Mouse (Mus musculus): Measurements from ENCODE around the gene Mars. TPM values are rescaled to one million over a fixed set of nuclear protein-coding genes. Genes with fewer than 3 reads are reported as not detected.

Mars gene
- 20.5 and 36.1 TPM in 2 replicates for polyA plus RNA-seq (2012; rRNA removed; ENCODE audit: low replicate concordance)

DNA sequence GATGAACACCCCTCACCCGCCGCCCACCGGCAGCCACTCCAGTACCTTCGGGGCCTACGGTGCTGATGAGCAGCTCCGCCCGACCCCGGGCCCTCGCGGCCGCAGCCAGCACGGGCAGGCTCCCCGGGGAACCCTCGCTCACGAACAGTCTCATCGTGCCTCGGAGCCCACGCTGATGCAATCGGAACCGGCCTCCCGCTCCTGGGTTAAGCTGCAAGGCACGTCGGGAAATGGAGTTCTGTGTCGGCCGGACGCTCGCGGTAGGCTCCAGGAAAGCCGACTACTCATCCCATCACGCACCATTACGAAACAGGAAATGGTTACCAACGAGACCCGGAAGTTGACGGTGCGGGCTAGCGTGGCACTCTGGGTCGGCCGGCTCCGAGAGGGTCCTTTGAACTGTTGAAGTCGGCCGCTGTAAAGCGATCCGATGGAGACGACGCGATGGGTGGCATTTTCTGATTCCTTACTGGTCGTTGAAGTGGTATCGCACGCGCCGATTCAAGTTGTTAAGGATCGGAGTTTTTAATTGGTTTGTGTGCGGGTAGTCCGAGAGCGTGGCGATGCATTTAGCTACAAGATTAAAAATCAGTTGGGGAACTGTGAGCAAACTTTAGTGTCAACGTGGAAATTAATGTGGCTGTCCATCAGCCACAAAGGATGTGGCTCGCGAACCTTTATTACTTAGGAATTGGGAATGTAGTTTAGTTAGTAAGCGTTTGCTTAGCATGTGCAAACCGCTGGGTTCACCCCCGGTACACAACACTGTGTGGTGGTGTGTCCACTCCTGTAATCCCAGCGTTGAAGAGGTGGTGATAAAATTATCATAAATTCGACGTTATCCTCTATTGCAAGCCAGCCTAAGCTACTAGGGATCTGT lies at the start of gene Mars:
TSS of gene Mars (minus strand) at position 311 of the 880 bp plus-strand sequence.

DNA sequence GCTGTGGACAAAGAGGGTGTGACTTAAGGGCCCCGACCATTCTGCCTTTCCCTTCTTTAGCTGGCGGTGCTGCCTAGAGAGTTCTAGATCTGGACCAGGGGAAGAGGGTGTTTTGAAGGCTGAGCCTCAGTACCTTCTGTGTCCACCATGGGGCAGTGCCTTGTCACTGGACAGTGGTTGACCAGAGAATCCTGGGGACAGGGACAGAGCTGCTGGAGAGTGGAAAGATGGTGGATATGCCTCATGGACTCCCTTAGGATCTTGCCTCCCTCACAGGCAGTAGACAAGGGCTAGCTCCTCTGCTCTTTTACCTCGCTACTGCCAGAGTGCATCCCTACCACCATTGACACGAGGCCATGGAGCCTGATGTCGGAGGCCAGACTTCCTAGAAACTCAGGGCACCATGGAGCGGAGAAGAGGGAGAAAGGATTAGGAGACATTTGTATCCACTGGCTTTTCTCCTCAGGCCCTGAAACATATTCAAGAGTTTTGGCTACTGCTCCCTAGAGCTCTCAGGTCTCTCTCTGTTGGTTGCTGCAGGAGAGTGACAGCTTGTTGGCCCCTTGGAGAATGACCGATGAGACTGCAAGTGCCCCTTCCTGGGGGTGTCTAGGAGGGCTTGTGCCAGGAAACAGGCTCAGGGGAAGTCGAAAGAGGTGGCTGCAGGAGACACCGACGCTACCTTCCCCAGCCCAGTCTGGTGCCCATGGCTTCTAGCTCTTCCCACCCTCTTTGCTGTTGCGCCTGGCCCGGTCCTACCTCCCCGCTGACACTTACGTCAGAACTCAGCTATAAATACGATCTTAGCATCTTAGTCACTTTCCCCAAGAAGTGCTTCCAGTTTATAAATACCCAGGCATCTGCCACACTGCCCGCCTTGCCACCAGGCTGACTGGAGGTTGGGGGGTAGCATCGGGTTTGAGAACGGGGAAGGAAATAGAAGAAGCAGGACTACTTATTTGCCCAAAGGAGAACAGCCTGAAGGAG lies 42.6 kb upstream of the Mars start, which contains the start of gene Inhbe:
TSS of gene Inhbe (minus strand) at position 503 of the 987 bp plus-strand sequence.

DNA sequence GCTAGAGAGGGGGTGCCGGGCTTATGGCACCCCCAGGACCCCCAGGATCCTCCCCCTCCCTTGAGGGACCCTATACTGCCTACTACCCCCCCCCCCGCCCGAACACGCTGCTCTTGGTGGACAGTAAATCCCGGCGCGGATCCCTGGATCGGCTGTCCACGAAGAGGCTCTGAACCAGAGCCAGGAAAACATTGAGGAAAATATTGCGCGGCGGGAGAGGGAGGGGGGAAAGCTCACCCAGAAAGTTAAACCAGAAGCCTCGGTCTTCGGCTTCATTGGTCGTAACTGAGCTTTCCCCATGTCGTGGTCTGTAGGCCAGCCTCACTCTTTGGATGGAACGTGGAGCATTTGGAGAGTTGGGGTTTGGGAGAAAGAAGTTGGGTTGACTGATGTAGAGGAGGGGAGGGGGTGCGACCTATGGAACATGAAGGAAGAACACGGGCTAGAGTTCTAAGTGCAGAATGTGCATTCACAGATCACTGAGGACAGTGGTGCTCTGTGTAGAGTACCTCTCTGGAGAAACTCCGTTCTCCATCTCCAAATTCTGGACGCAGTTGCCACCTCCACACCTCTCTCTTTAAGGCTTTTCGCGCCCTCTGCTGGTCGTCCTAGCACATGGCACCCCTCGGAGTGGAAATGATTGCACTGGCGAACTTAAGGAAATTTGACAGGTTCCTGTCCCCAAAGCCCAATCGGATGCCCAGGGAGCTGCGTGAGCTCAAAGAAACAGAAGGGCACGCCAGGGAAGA lies 30.5 kb upstream of the Mars start, which contains the start of gene Gli1:
TSS of gene Gli1 (minus strand) at position 84 of the 749 bp plus-strand sequence.

DNA sequence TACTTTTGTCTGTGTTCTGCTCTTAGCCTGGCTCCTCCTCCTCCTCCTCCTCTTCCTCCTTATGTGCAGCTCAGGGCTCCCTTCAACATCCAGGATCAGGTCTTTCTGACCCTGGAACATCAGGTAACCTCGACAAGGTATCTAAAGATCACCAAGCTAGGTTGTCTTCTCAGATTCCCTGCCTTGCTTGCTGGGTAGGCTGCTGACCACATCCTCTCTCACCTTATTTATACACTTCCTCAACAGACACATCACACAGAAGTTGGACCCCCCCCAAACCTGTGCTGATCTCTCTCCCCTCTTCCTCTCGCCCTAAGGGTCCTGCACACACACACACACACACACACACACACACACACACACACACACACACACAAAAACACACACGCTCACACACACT lies 10.0 kb upstream of the Mars start, which contains the start of gene Arhgap9:
TSS of gene Arhgap9 (plus strand) at position 344 of the 400 bp plus-strand sequence.

DNA sequence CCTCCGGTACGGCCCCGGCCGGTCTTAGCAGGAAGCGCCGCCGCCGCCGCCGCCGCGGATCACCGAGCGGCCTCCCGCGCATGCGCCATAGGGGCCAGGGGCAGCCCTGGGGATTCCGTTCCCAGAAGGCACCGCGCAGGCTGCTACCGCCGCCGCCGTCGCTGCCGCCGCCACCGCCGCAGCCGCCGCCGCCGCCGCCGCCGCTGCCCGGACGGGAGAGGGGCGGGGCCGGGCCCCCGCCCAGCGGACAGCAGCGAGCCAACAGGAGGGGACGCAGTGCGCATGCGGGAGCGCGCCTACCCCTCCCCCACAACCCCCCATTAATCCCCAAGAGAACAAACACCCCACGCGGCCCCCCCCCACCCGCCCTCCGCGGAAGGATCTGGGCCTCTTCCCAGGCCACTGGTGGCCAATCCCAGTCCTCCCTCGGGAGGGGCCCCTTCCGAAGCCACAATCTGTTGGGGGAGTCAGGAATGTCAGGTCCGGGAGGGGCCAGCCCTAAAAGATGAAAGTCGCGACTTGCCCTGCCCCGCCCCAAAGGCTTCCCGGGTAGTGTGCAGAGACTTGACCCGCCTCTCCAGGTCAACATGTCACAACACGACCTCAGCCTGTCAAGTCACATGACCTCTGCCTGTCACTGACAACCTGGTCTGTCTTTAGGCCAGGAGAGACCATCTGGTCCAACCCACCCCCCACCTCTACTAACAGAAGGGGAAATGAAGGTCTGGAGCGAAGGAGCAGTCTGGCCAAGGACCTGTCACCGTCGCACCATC lies 22.6 kb downstream of the Mars start, which contains the start of gene Mbd6:
TSS of gene Mbd6 (minus strand) at position 219 of the 773 bp plus-strand sequence.

DNA sequence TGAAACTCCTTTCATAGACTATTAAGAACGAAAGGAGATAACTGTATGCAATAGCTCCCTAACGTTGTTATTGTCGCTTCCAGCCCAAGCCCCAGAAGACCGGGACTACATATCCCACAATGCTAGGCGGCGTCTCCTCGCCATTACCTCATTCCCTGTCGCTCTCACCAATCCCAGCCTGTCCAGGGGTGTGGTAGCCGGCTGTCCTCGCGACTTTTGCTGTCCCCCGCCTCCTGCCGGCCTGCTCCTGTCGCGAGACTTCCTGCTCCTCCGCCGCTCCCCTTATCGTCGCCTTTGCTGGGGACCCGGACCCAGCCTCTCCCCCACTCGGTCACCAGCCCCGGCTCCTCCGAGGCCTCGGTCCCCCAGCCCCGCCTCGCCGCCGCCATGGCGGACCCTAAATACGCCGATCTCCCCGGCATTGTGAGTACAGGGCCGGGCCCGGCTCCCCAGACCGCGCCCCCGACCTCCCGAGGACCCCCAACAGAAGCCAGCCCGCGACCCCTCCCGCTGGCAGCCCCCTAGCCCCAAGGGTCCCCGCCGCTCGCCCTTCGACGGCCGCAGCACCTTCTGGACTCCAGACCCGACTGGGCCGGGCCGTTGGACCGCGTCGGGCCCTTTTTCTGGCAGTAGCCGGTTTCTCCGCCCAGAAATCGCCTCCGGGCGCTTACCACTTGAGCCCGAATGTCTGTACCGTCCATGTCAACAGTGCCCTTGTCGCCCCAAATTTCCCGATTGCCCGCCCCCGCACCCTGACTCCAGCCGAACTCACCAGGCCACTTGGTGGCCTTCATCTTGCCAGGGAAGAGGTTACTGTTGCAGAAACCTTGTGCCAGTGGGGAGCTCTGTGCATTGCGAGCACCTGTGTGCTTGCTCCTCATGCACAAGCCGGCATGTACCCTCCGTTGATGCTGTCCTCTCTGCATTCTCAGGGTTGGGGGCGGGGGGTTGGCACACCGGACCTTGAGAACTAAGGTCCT lies 45.2 kb downstream of the Mars start, which contains the start of gene Dctn2:
TSS of gene Dctn2 (plus strand) at position 257 of the 980 bp plus-strand sequence.

DNA sequence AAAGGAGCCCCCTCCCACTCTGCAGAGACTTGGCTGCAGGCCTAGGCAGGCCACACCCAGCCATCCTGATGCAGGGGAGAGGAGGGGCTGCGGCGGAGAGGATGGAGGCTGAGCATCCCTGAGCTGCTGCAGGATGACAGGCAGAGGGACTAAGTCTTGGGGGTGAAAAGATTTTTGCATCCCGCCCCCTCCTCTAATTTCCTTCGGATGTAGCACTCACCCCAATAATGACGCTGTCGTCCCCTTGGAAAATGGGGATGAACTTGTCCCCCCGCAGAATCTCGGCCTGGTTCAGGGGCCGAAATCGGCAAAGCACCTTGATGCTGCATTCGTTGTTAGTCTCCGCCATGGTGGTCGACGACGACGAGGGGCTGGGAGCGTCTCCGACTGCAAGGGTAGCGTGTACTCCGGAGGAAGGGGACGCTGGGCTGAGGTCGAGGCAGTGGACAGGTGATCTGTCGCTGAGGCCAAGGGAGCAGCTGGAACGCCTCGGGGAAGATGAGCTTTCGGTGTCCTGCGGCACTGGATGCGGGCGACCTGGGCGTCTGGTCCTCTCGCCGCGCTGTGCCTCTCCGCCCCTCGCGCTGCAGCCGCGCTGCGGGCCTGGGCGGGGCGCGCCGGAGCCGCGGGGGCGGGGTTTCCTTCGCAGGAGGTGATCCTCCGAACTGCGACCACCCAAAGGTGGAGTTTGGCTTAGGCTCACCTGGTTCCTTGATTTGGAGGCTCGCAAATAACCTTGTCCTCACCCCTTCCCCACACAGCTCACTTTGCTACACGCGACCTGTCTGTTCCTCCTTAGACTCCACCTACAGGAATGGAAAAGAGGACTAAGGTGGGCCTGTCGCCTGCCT lies 48.8 kb downstream of the Mars start, which contains the start of gene Kif5a:
TSS of gene Kif5a (minus strand) at position 801 of the 851 bp plus-strand sequence.

Other genes with a start within 250 kb of the Mars start
- 76.0 and 80.3 TPM in 2 replicates for gene Cdk4, start 248.3 kb downstream of the Mars start, polyA plus RNA-seq (2012; rRNA removed; ENCODE audit: low replicate concordance)
- 35.7 and 49.3 TPM in 2 replicates for gene Tspan31, start 241.5 kb downstream of the Mars start, polyA plus RNA-seq (2012; rRNA removed; ENCODE audit: low replicate concordance)
- 3.5 and 11.0 TPM in 2 replicates for gene Agap2, start 236.5 kb downstream of the Mars start, polyA plus RNA-seq (2012; rRNA removed; ENCODE audit: low replicate concordance)
- 93.3 and 122 TPM in 2 replicates for gene Os9, start 190.7 kb downstream of the Mars start, polyA plus RNA-seq (2012; rRNA removed; ENCODE audit: low replicate concordance)
- gene B4galnt1, start 146.6 kb downstream of the Mars start, polyA plus RNA-seq (2012; rRNA removed; ENCODE audit: low replicate concordance), result 360 and 560 TPM in 2 replicates
- 0.82 and 1.6 TPM in 2 replicates for gene Slc26a10, start 131.1 kb downstream of the Mars start, polyA plus RNA-seq (2012; rRNA removed; ENCODE audit: low replicate concordance)
- 14.2 and 14.6 TPM in 2 replicates for gene Arhgef25, start 121.7 kb downstream of the Mars start, polyA plus RNA-seq (2012; rRNA removed; ENCODE audit: low replicate concordance)
- 35.7 and 63.9 TPM in 2 replicates for gene Dtx3, start 116.1 kb downstream of the Mars start, polyA plus RNA-seq (2012; rRNA removed; ENCODE audit: low replicate concordance)
- 17.3 and 27.4 TPM in 2 replicates for gene Pip4k2c, start 100.2 kb downstream of the Mars start, polyA plus RNA-seq (2012; rRNA removed; ENCODE audit: low replicate concordance)
- 1.7 and 6.0 TPM in 2 replicates for gene Kif5a, start 48.4 kb downstream of the Mars start, polyA plus RNA-seq (2012; rRNA removed; ENCODE audit: low replicate concordance)
- 160 and 195 TPM in 2 replicates for gene Dctn2, start 45.4 kb downstream of the Mars start, polyA plus RNA-seq (2012; rRNA removed; ENCODE audit: low replicate concordance)
- gene Mbd6, start 22.8 kb downstream of the Mars start, polyA plus RNA-seq (2012; rRNA removed; ENCODE audit: low replicate concordance), result 74.0 and 74.1 TPM in 2 replicates
- gene Arhgap9, start 10.2 kb upstream of the Mars start, polyA plus RNA-seq (2012; rRNA removed; ENCODE audit: low replicate concordance), result 5.5 and 13.7 TPM in 2 replicates
- 8.0 and 8.8 TPM in 2 replicates for gene Gli1, start 30.2 kb upstream of the Mars start, polyA plus RNA-seq (2012; rRNA removed; ENCODE audit: low replicate concordance)
- gene Inhbe, start 42.6 kb upstream of the Mars start, polyA plus RNA-seq (2012; rRNA removed; ENCODE audit: low replicate concordance), result not detected in 2 replicates
- gene Inhbc, start 58.6 kb upstream of the Mars start, polyA plus RNA-seq (2012; rRNA removed; ENCODE audit: low replicate concordance), result 0.07 and 0.16 TPM in 2 replicates
- gene R3hdm2, start 68.5 kb upstream of the Mars start, polyA plus RNA-seq (2012; rRNA removed; ENCODE audit: low replicate concordance), result 96.4 and 136 TPM in 2 replicates
- 0.39 TPM in 1 of 2 replicates, not detected in the other for gene Stac3, start 189.9 kb upstream of the Mars start, polyA plus RNA-seq (2012; rRNA removed; ENCODE audit: low replicate concordance)
- 7.5 and 9.9 TPM in 2 replicates for gene Ndufa4l2, start 203.2 kb upstream of the Mars start, polyA plus RNA-seq (2012; rRNA removed; ENCODE audit: low replicate concordance)
- 48.3 and 61.7 TPM in 2 replicates for gene Shmt2, start 210.7 kb upstream of the Mars start, polyA plus RNA-seq (2012; rRNA removed; ENCODE audit: low replicate concordance)
- 0.15 TPM in 2 replicates for gene Nxph4, start 222.8 kb upstream of the Mars start, polyA plus RNA-seq (2012; rRNA removed; ENCODE audit: low replicate concordance)